Comparison of ENCODE assay signal across 16 mouse cellular contexts in genomic region chr1:60979126-60979842, GRCm38 (mm10). TPM values are rescaled to one million over a fixed set of nuclear protein-coding genes. Genes with fewer than 3 reads are reported as not detected.
A peak's percentile ranks its signal among the peaks of the same experiment; 100 is the strongest.
DNase-seq lines count a peak whose midpoint lies in the region; ATAC-seq lines count a peak whose summit lies in the region.
"Had no signal": no experiment of that assay in that cellular context is flagged by ENCODE, and none has a peak within 500 bp of the region (broad histone marks: within the 10 kb centered on the region; RNA-seq: fewer than 3 reads in every experiment).

No protein-coding gene starts in this region.

- peak; percentile 28 for DNase-seq in embryo, embryonic 10.5 days (ENCODE audit: low spot score)
- DNase-seq in embryo, embryonic 9.5 days (ENCODE audit: extremely low spot score), result no peak
- peak; percentile 59 for DNase-seq in midbrain, embryonic 11.5 days (ENCODE audit: low spot score, missing footprints)
- DNase-seq in midbrain, embryonic 14.5 days, result no peak
- DNase-seq in kidney, adult 9 months, result peak; percentile 37
- peak; percentile 78 for DNase-seq in retina, embryonic 14.5 days (ENCODE audit: low spot score)
- DNase-seq in frontal cortex, postnatal 10 days (ENCODE audit: low spot score in 2 of 2), result no peak
- DNase-seq in adrenal gland, adult 18-20 months (ENCODE audit: low spot score in 2 of 2), result no peak
- DNase-seq: adrenal gland, adult 8-10 months; heart, adult 2 months; heart, postnatal 10 days; lung, adult 2 months had no signal

- no peak for ATAC-seq in midbrain, embryonic 11.5 days (ENCODE audit: low FRiP score)
- ATAC-seq in midbrain, embryonic 14.5 days (ENCODE audit: low FRiP score, low TSS enrichment), result no peak
- ATAC-seq: intestine, embryonic 15.5 days had no signal

- H3K27ac ChIP-seq in midbrain, embryonic 11.5 days (ENCODE audit: low read depth, low read length), result no peak overlapping the region
- H3K27ac ChIP-seq in midbrain, embryonic 14.5 days (replicated peaks; ENCODE audit: low read depth, low read length), result no peak overlapping the region
- H3K27ac ChIP-seq: heart, adult 2 months; intestine, embryonic 15.5 days; limb, embryonic 12.5 days had no signal

- no peak overlapping the region for H3K4me2 ChIP-seq in midbrain, embryonic 11.5 days
- H3K4me2 ChIP-seq in midbrain, embryonic 14.5 days (ENCODE audit: low read length), result no peak overlapping the region
- H3K4me2 ChIP-seq: intestine, embryonic 15.5 days; limb, embryonic 12.5 days had no signal

- no peaks in the 10 kb centered on the region for H3K9me3 ChIP-seq in midbrain, embryonic 11.5 days (ENCODE audit: control insufficient read depth, low read length)
- no peaks in the 10 kb centered on the region for H3K9me3 ChIP-seq in midbrain, embryonic 14.5 days (ENCODE audit: control insufficient read depth, low read length)
- H3K9me3 ChIP-seq: intestine, embryonic 15.5 days; limb, embryonic 12.5 days had no signal

- no peak overlapping the region for H3K9ac ChIP-seq in midbrain, embryonic 11.5 days (ENCODE audit: low read length)
- no peak overlapping the region for H3K9ac ChIP-seq in midbrain, embryonic 14.5 days (replicated peaks; ENCODE audit: low read length)
- H3K9ac ChIP-seq: intestine, embryonic 15.5 days; limb, embryonic 12.5 days had no signal

- no peaks in the 10 kb centered on the region for H3K27me3 ChIP-seq in midbrain, embryonic 11.5 days (ENCODE audit: control insufficient read depth, insufficient read depth, low read length)
- no peaks in the 10 kb centered on the region for H3K27me3 ChIP-seq in midbrain, embryonic 14.5 days (ENCODE audit: control insufficient read depth, insufficient read depth, low read length)
- H3K27me3 ChIP-seq: intestine, embryonic 15.5 days; limb, embryonic 12.5 days had no signal

- WGBS in midbrain, embryonic 11.5 days, result 59% methylated on average over 7 of the region's 7 CpGs
- 53% methylated on average over 7 of the region's 7 CpGs for WGBS in midbrain, embryonic 14.5 days

- H3K4me1 ChIP-seq in midbrain, embryonic 11.5 days (ENCODE audit: control insufficient read depth, insufficient read depth, low read length), result no peaks in the 10 kb centered on the region
- H3K4me1 ChIP-seq in midbrain, embryonic 14.5 days (ENCODE audit: control insufficient read depth, insufficient read depth, low read length), result no peaks in the 10 kb centered on the region
- H3K4me1 ChIP-seq: intestine, embryonic 15.5 days; limb, embryonic 12.5 days had no signal

- no peak overlapping the region for H3K4me3 ChIP-seq in midbrain, embryonic 11.5 days (ENCODE audit: low read depth, low read length)
- H3K4me3 ChIP-seq in midbrain, embryonic 14.5 days (replicated peaks; ENCODE audit: low read depth, low read length), result no peak overlapping the region
- H3K4me3 ChIP-seq: heart, adult 2 months; intestine, embryonic 15.5 days; limb, embryonic 12.5 days had no signal

- H3K36me3 ChIP-seq in midbrain, embryonic 11.5 days (ENCODE audit: control insufficient read depth, insufficient read depth, low read length), result no peaks in the 10 kb centered on the region
- no peaks in the 10 kb centered on the region for H3K36me3 ChIP-seq in midbrain, embryonic 14.5 days (ENCODE audit: control insufficient read depth, insufficient read depth, low read length)
- H3K36me3 ChIP-seq: intestine, embryonic 15.5 days; limb, embryonic 12.5 days had no signal

RNA-seq across cellular contexts. Expression of gene Icos, which starts 1.6 kb away (rescaled TPM):
- 0.04 and 0.10 TPM in 2 replicates for polyA plus RNA-seq in midbrain, embryonic 11.5 days (2014; fragmentation: Nextera tagmentation; extraction: Ambion mirVana)
- not detected in 2 replicates for polyA plus RNA-seq in midbrain, embryonic 14.5 days (2014; fragmentation: Nextera tagmentation; extraction: Ambion mirVana)
- total RNA-seq in adrenal gland, adult 18-20 months (2021), result under 1 TPM in 1 of 2 experiments, not detected in 1; 0.10 TPM
- total RNA-seq: layer of hippocampus, postnatal 25 days had no signal
- polyA plus RNA-seq: C2C12 had no signal

Comparison
In these comparisons a context has a peak if more than half of its experiments do, and no peak if none do; other contexts are left out.
1. DNase-seq: peak in embryo, embryonic 10.5 days (single experiment), midbrain, embryonic 11.5 days (single experiment), kidney, adult 9 months (single experiment) and retina, embryonic 14.5 days (single experiment); none in embryo, embryonic 9.5 days (single experiment), midbrain, embryonic 14.5 days (single experiment), frontal cortex, postnatal 10 days (0 of 2) and adrenal gland, adult 18-20 months (0 of 2).